Mouse (Mus musculus): ENCODE results near the gene Endov. TPM values are rescaled to one million over a fixed set of nuclear protein-coding genes. Genes with fewer than 3 reads are reported as not detected.

The Endov gene
- polyA plus RNA-seq, 1 experiment from 2014 or later: 15.1 TPM

DNA sequence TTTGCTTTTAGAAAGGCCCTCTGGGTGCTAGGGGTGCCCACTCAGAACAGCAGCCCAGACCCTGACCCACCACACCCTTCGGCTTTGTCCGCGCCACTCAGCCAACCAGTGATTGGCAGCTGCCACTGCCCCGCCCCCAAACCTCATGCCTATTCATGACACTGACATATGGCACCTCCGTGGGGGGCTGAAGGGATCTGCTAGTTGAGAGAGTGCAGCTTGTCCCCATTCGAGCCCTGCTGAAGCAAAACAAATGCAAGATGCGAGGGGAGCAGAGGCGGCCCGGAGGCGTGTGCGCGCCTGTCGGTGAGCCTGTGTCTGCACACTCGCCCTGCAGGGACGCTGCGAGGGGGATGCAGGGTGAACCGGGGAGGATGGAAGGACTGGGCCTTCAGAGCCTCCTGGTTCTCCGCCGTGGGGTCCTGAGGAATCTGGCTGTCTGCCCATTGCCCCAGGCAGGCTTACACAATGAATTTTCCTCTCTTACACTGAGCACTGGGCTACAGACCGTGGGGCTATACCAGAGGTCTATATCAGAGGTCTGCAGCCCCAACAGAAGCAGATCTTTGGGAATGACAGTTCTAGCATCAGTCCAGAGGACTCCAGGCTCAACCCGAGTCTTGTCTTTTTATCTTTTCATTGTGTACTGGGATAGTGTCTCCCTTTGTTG is 24.0 kb downstream of the Endov start:
- 3% methylated on average over 21 of the region's 21 CpGs for WGBS
- H3K9ac ChIP-seq (ENCODE audit: low read depth, low read length): peak overlapping the region; percentile 55
- H3K4me2 ChIP-seq (ENCODE audit: low read length): peak overlapping the region; percentile 39
- ATAC-seq: peak; percentile 76
- no peak overlapping the region for H3K4me3 ChIP-seq (ENCODE audit: low read length)
- H3K27ac ChIP-seq (ENCODE audit: low read depth, low read length): peak overlapping the region; percentile 72
- H3K4me1 ChIP-seq (ENCODE audit: control insufficient read depth, insufficient read depth, low read depth, low read length): peaks cover 24% of the 10 kb centered on the region
- no peaks in the 10 kb centered on the region for H3K9me3 ChIP-seq (ENCODE audit: control insufficient read depth, low read length)
- H3K36me3 ChIP-seq (ENCODE audit: control insufficient read depth, insufficient read depth, low read length): no peaks in the 10 kb centered on the region
- no peaks in the 10 kb centered on the region for H3K27me3 ChIP-seq (replicated peaks; ENCODE audit: control insufficient read depth, insufficient read depth, low read length)

GRCm38 (mm10) chr11:119515823-119516676 is 24.9 kb downstream of the Endov start:
- no peak for ATAC-seq
- Histone ChIP-seq H3K36me3 (ENCODE audit: control insufficient read depth, insufficient read depth, low read length) (no peaks in the 10 kb centered on the region), H3K27ac (ENCODE audit: low read depth, low read length) (peak overlapping the region; percentile 72), H3K9me3 (ENCODE audit: control insufficient read depth, low read length) (no peaks in the 10 kb centered on the region), H3K27me3 (replicated peaks; ENCODE audit: control insufficient read depth, insufficient read depth, low read length) (no peaks in the 10 kb centered on the region), H3K4me2 (ENCODE audit: low read length) (no peak overlapping the region), H3K4me1 (ENCODE audit: control insufficient read depth, insufficient read depth, low read depth, low read length) (peaks cover 24% of the 10 kb centered on the region), H3K4me3 (ENCODE audit: low read length) (no peak overlapping the region), H3K9ac (ENCODE audit: low read depth, low read length) (no peak overlapping the region)
- WGBS: 62% methylated on average over 16 of the region's 16 CpGs

DNA sequence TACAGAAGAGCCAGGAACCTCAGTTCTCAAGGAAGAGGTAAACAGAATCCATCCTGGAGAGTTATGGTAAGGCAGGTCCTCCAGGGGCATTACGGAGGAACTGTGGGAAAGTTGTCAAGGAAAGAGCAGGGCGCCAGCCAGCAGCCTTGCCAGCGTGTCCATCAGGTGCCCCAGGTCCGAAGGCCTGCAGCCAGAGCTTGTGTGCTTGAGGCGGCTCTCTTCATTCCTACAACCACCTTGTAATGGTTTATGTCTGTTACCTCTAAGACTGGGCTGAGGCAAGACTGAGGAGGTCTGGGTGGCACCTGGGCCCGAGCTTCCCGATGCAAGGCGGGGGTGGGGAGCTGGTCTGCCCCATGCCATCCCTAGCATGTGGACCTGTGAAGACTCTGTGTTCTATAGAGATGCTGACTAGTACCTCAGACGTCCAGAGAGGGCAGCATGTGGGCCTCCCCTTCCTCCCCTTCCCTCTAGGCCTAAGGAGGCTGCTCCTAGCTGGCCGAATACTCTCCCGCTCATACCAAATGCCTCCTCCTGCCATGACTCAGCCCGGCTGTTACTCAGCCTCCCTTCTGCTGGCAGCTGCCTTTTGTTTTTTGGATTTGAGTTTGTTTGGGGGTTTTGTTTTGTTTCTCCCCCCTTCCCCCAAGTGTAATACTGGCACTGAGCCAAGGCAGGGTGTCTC is 25.7 kb downstream of the Endov start:
- H3K27ac ChIP-seq (ENCODE audit: low read depth, low read length): no peak overlapping the region
- no peak overlapping the region for H3K4me2 ChIP-seq (ENCODE audit: low read length)
- H3K36me3 ChIP-seq (ENCODE audit: control insufficient read depth, insufficient read depth, low read length): no peaks in the 10 kb centered on the region
- no peak overlapping the region for H3K4me3 ChIP-seq (ENCODE audit: low read length)
- no peak overlapping the region for H3K9ac ChIP-seq (ENCODE audit: low read depth, low read length)
- peaks cover 24% of the 10 kb centered on the region for H3K4me1 ChIP-seq (ENCODE audit: control insufficient read depth, insufficient read depth, low read depth, low read length)
- H3K27me3 ChIP-seq (replicated peaks; ENCODE audit: control insufficient read depth, insufficient read depth, low read length): no peaks in the 10 kb centered on the region
- no peaks in the 10 kb centered on the region for H3K9me3 ChIP-seq (ENCODE audit: control insufficient read depth, low read length)
- 62% methylated on average over 12 of the region's 12 CpGs for WGBS
- ATAC-seq: no peak

GRCm38 (mm10) chr11:119519387-119519786 is 28.2 kb downstream of the Endov start:
- H3K27me3 ChIP-seq (replicated peaks; ENCODE audit: control insufficient read depth, insufficient read depth, low read length): no peaks in the 10 kb centered on the region
- ATAC-seq: no peak
- H3K9ac ChIP-seq (ENCODE audit: low read depth, low read length): no peak overlapping the region
- H3K36me3 ChIP-seq (ENCODE audit: control insufficient read depth, insufficient read depth, low read length): no peaks in the 10 kb centered on the region
- H3K4me1 ChIP-seq (ENCODE audit: control insufficient read depth, insufficient read depth, low read depth, low read length): peaks cover 16% of the 10 kb centered on the region
- WGBS: 93% methylated on average over 1 of the region's 1 CpGs
- no peaks in the 10 kb centered on the region for H3K9me3 ChIP-seq (ENCODE audit: control insufficient read depth, low read length)
- H3K27ac ChIP-seq (ENCODE audit: low read depth, low read length): no peak overlapping the region
- no peak overlapping the region for H3K4me2 ChIP-seq (ENCODE audit: low read length)
- no peak overlapping the region for H3K4me3 ChIP-seq (ENCODE audit: low read length)

DNA sequence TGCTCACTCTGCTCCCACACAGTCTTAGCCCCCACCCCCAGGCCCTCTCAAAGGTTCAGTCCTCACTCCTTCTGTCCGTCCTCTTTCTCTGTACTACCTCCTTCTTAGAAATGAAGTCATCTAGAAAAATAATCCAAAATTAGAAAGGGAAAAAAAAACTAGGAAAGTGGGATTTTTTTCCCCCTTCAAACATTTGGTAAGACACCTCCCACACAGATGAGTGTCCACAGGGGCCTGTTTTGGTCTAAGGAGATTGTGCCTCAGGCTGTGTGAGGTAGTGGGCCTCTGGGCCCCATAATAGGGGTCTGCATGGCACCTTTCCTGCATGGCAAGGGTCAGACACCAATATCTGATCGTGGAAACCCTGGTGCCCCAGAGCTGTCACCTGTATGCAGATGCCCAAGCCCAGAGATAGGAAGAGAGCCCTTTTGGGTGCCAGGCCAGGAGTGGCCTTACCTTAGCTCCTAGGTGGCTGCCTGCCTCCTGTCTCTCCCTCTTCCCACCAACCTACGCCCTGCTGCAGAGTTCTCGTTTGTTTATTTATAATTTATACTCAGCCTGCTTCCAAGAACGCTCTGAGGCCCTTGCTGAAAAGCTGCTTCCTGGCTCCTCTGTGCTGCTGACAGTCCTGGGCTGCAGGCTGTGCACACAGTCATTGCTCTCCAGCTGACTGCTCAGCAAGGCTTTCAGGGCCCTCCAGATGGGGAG is 29.0 kb downstream of the Endov start:
- WGBS: 76% methylated on average over 5 of the region's 5 CpGs
- Histone ChIP-seq H3K36me3 (ENCODE audit: control insufficient read depth, insufficient read depth, low read length) (no peaks in the 10 kb centered on the region), H3K27ac (ENCODE audit: low read depth, low read length) (no peak overlapping the region), H3K27me3 (replicated peaks; ENCODE audit: control insufficient read depth, insufficient read depth, low read length) (no peaks in the 10 kb centered on the region), H3K4me1 (ENCODE audit: control insufficient read depth, insufficient read depth, low read depth, low read length) (peaks cover 11% of the 10 kb centered on the region), H3K4me2 (ENCODE audit: low read length) (no peak overlapping the region), H3K9ac (ENCODE audit: low read depth, low read length) (no peak overlapping the region), H3K4me3 (ENCODE audit: low read length) (no peak overlapping the region), H3K9me3 (ENCODE audit: control insufficient read depth, low read length) (no peaks in the 10 kb centered on the region)
- ATAC-seq: no peak

DNA sequence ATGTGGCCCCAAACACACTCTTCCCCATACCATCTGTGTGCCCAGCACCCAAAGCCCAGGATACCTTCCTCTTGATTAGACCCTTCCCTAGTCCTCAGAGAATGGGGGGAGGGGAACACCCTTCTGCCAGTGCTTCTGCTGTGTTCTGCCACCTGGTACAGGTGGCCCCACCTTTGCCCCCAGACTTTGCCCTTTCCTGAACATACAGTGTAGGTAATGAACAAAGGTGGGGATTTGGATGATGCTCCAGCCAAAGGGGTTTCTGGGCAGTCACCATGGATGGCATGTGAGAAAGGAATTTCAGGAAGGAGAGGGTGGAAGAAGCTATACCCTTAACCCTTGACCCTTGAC is 29.5 kb downstream of the Endov start:
- H3K9me3 ChIP-seq (ENCODE audit: control insufficient read depth, low read length): no peaks in the 10 kb centered on the region
- H3K9ac ChIP-seq (ENCODE audit: low read depth, low read length): no peak overlapping the region
- H3K27me3 ChIP-seq (replicated peaks; ENCODE audit: control insufficient read depth, insufficient read depth, low read length): no peaks in the 10 kb centered on the region
- H3K4me1 ChIP-seq (ENCODE audit: control insufficient read depth, insufficient read depth, low read depth, low read length): peaks cover 6% of the 10 kb centered on the region
- no peak overlapping the region for H3K27ac ChIP-seq (ENCODE audit: low read depth, low read length)
- H3K4me2 ChIP-seq (ENCODE audit: low read length): no peak overlapping the region
- H3K36me3 ChIP-seq (ENCODE audit: control insufficient read depth, insufficient read depth, low read length): no peaks in the 10 kb centered on the region
- H3K4me3 ChIP-seq (ENCODE audit: low read length): no peak overlapping the region
- no peak for ATAC-seq

DNA sequence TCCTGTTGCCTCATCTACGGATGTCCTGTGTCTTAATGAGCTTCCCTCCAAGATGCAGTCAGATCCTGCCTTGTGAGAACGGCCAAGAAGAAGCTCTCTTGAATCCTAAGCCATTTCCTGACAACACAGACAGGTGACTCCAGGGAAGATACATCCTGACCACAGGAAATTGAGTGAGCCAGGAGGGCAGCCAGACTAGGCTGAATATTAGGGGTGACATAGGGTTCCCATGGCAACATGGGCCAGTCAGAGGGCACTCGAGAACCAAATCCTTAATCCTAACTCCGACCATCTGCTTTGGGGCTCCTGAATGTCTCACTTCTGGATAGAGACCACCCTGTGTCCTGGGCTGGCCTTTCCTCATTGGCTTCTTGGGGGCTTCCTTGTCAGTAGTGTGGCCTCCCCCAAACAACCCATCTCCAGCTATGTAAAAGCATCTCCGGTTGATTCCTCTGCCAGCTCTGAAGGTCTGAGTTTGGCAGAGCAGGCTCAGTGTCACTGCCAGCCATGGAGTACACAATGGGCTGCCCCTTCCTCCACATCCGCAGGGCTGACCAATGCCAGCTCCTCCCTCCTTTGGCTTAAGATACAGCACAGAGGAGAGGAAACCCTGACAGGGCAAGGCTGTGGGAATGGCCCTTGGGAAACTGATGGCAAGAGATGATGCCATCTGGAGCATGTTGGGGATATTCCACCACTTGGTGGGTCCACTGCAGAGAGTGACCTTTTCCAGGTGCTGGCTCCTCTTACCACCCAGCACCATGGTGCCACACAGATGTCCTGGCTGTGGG is 31.0 kb downstream of the Endov start:
- Histone ChIP-seq H3K4me3 (ENCODE audit: low read length) (no peak overlapping the region), H3K4me1 (ENCODE audit: control insufficient read depth, insufficient read depth, low read depth, low read length) (peaks cover 3% of the 10 kb centered on the region), H3K36me3 (ENCODE audit: control insufficient read depth, insufficient read depth, low read length) (no peaks in the 10 kb centered on the region), H3K4me2 (ENCODE audit: low read length) (no peak overlapping the region), H3K9me3 (ENCODE audit: control insufficient read depth, low read length) (no peaks in the 10 kb centered on the region), H3K27me3 (replicated peaks; ENCODE audit: control insufficient read depth, insufficient read depth, low read length) (no peaks in the 10 kb centered on the region), H3K9ac (ENCODE audit: low read depth, low read length) (no peak overlapping the region), H3K27ac (ENCODE audit: low read depth, low read length) (no peak overlapping the region; the same call in 1 of the 2 replicates)
- ATAC-seq: peak; percentile 80
- 80% methylated on average over 6 of the region's 6 CpGs for WGBS

- Histone ChIP-seq H3K9ac (ENCODE audit: low read depth, low read length) (no peak overlapping the region), H3K36me3 (ENCODE audit: control insufficient read depth, insufficient read depth, low read length) (no peaks in the 10 kb centered on the region), H3K9me3 (ENCODE audit: control insufficient read depth, low read length) (no peaks in the 10 kb centered on the region), H3K27ac (ENCODE audit: low read depth, low read length) (no peak overlapping the region; the same call in 1 of the 2 replicates), H3K27me3 (replicated peaks; ENCODE audit: control insufficient read depth, insufficient read depth, low read length) (no peaks in the 10 kb centered on the region), H3K4me3 (ENCODE audit: low read length) (no peak overlapping the region), H3K4me1 (ENCODE audit: control insufficient read depth, insufficient read depth, low read depth, low read length) (peaks cover 3% of the 10 kb centered on the region), H3K4me2 (ENCODE audit: low read length) (no peak overlapping the region)
- peak; percentile 65 for ATAC-seq
- WGBS: 40% methylated on average over 8 of the region's 8 CpGs
Observed at GRCm38 (mm10) chr11:119522779-119523178, 31.6 kb downstream of the Endov start.

Measured in hindbrain, embryonic 16.5 days (tissue).